Mouse (Mus musculus) thymus, postnatal 14 days (tissue): ENCODE data around the gene Trim13.

Experiments used
- DNase-seq: peaks from one replicate; pipeline ENCODE4 v3.0.0; 2021

Gene Trim13

DNA sequence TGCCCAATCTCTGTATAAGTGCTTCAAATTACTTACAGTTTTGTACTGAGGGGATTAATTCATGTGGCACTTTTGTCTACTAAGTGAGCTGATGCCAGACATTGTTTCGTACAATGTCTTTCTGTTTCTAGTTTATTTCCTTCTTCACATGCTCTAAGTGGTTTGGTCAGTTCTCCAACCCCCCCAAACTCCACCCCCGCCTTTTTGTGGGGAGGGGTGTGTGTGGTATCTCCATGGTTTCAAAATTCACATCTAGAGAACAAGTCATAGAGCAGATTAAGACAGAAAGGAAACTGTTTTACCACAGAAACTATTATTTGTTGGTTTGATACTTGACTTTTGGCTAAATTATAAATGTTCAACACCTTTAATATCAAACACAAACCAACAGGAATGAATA, 22.3 kb downstream of the Trim13 start:
- no peak for DNase-seq

DNA sequence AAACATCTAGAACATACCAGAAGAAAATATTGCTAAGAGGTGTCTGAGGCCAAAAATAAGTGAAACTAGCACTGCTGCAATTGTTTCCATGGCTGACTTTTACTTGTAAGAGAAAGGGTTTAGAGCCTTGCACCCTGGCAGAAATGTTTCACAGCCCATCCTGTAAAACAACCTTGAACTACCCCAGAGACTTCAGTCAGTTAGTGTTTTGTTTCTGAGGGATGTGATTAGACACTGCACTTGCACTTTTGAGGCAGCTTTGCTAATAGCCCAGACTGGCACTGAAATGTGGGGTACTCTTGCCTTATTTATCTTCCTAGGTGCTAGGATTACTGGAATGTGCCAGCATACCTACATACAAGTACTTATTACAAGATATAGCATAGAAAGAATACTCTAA, 37.9 kb downstream of the Trim13 start:
- DNase-seq, result no peak

DNA sequence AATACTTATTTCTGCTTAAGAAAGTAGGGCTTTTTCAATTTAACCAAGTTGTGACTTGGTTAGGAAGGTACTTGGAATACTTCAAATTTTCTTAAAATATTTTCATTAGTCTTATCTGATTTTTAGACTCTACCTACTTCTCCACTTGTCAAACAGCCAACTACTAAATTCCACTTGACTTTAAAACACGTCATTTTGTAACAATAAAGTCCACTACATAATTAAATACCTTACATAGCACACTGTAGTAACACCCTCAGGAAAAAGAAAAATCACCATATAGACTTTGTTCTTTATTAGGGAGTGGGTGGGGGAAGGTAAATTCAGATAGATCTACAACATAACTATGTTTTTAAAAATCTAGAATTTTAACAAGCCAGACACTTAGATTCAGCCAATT, 44.6 kb downstream of the Trim13 start:
- DNase-seq, result no peak

DNA sequence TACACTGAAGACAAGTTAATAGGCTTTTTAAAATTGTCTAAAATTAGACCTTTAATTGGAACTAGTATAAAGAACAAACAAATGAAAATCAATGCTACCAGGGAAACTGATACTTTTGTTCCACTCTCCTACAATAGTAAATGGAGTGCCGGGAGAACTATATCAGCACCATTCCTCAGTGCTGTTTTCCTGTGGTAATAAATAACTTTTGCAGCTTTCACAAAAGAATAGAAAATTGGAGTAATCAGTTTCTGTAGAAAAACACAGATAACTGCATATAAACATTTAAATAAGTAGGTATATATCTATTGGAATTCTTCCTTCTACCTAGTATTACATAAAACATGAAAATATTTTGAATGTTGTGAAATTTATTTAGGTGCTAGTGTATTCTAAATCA, 47.5 kb downstream of the Trim13 start:
- no peak for DNase-seq

DNA sequence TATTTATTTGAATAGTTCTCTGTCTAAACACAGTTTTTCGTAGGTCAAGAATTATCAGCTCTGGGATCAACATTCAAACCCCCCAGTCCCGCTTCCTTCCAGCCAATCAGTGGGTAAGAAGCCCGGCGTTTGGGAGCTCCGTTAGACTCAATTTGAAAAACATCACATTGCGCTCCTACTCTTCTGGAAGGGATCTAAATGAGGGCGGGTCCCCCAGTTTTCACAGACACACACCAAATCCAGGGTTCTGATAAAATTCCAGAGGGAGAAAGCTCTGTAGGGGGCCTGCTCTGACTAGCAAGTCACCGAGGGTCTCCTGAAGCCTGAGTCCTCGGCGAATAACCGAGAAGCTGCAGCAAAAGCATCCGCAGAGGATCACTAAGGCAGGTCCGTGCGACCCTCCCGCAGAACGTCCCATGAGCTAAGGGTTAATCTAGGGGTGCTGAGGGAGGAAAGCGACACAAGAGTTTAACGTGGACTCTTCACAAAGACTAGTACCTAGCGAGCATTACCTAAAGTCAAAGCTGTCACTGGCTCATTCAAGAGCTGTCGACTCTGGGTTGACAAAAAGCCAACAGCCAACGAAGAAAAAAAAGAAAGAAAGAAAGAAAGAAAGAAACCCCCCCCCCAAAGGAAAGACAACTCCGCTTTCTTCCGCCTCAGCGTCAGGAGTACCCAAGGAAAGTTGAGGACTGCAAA, 49.3 kb downstream of the Trim13 start:
- peak; percentile 53 for DNase-seq

DNA sequence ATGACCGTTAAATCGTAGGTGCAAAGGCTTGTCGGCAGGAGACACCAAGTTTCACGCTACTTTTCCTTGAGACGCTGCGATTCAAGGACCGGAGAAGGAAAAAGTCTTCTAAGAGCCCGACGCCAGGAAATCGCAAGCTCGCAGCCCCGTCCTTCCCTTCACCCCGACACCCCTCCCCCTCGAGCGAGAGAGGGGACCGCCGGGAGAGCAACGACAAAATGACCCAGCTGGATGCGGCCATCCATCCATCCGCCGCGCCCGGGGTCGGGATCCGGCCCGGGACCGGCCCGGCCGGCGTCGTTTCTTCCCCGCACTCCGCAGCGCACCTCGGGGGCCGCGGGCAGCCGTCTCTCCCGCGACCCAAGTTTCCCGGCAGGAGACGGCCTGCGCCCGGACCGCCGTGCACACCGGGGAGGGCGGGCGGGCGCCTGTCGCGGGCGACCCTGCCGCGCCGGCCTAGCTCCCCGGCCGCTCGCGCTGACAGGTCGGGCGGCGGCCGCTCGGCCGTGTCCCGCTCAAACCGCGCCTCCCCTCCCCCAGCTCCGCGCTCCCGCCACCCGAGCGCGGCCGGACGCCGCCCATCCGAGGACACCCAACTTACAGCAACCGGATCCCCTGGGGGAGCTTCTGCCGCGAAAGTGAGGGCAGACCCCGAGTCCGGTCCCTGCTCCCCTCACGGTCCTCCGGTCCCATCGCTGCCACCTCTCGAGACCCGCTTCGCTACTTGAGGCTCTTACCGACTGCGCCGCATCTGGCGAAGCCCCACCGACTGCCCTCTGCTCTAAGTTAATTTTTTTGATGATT, 50.0 kb downstream of the Trim13 start:
- DNase-seq, result peak; percentile 70

DNA sequence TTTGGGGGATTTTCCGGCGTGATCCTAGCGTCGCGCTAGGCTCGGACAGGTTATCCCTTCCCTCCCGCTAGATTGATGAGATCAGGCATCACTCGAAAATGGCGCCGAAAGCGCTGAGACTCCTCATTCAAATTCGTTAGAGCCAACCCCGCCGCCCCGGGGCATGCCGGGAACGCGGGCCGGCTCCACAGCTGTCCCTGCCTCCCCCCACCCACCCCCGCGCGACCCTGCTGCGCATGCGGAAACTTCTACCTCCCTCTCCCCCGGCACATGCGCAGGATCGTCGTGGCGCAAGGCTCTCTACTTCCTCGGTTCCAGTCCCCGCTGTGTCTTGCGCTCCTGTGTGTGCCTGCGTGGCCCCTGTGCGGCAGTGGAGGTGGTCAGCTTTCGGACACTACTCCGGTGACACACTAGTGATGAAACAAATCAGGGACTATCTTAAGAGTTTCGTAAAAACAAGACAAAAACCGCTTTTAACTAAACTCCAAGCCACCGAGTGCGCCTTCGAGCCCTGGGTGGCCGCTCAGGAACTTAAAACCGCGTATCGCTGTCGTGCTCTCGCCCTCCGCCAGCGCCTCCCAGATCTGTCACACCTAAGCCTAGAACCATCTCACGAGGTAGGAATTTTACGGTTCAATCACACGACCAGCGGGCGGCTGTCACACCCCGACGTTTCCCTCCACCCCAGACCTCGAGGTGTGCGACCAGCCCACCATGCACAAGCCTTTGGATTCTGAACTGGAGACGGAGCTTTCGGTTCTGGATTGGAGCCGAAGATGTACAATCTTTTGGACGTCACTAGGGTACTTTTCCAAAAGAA, 50.8 kb downstream of the Trim13 start:
- peak; percentile 98 for DNase-seq

DNA sequence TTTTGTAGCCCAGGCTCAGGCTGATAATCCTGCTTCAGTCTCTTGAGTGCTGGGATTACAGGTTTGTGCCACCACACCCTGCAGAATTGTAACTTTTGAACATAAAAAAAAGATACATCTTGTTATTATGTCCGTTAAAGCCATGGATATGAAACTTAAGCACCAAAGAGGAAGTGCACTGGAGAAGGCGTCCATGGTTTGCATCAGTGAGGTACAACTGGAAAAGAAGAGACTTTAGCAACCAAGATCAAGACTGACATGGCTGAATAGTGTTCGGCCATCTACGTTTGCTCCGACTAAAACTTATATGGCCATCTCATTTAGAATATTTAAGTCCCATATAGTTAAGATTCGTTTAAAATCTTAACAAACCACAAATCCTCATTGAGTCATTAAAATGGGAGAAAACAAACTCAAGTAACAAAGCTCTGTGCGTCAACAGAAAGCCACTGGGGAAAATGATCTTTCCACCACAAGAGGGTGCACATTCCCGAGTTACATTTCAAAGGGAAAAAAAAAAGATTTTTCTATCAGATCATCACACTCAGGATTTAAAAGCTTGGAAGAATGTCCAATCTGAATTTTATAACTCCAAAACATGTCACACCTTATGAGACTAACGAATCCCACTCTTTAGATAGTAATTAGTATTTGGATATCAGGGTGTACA, 52.4 kb downstream of the Trim13 start:
- DNase-seq, result peak; percentile 53
